Mouse (Mus musculus) retina, postnatal 1 day (tissue): ENCODE measurements around the gene Arrdc1.
"Not testable (repeated sequence)": the region's sequence is repeated elsewhere in the genome, so short reads cannot be mapped to it uniquely, and the experiment has no call there.

Experiments
- DNase-seq: peaks from one replicate; pipeline ENCODE4 v3.0.0-alpha.2; 2012

Arrdc1 gene

DNA sequence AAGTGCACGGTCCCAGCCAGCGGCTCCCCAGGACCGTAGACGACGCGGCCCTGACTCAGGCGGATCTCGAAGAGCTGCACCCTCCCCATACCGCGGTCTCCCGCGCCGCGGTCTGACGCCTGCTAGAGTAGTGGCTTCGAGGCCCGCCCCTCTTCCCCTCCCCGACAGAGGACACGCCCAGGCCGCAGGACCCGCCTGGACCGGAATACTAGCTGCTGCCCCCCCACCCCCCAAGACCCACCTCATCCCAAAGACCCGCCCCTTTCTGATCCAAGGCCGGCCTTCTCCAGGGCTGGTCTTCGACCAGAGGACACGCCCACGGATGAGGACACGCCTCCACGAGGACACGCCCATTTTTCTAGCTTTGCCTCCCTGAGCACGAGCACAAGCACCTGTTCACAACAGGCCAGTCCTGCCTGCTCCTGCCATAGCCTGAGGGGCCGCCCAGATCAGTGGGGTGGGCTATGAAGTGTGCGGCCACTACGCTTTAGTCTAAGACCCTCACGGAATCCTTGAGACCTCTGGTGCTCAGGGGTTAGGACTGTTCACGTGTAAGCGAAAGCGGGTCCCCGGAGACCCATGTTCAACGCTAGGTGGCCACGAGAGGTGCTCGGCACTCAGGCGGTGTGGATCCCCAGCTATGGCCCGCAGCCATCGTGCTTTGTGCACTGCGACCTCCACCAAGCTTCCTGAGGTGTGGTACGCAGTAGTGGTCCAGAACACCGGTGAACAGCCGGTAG, at the start of gene Arrdc1:
Arrdc1 (minus strand) TSS at position 196 of the 740 bp plus-strand sequence.
- DNase-seq: peak; percentile 97

DNA sequence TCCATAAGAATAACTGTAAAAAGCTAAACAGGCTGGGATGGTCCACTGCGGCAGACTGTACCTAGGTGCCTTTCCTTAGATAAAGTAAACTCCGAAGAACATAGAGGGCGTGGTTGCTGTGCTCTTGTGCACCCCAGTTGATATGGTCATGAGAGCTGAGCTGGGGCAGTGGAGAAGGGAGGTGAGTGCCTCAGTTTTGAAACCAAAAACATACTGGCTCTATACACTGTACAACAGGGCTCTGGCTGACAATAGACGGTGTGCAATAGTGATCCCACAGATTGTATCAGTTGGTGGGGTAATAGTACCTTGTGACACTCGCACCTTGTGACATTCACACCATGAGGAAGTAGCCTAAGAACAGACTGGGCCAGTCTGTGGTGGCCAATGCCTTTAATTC, 41.9 kb upstream of the Arrdc1 start:
- DNase-seq: no peak

- DNase-seq: peak; percentile 86
Observed at GRCm38 (mm10) chr2:24975704-24976297, 40.7 kb upstream of the Arrdc1 start, which contains the start of gene Pnpla7. Pnpla7 (plus strand) TSS chr2:24976033.

GRCm38 (mm10) chr2:24974906-24975703, 40.1 kb upstream of the Arrdc1 start, which contains the start of gene Mrpl41:
Mrpl41 (minus strand) TSS chr2:24975098.
- peak; percentile 99 for DNase-seq

- not testable (repeated sequence) for DNase-seq
Observed at GRCm38 (mm10) chr2:24974452-24974851, 39.4 kb upstream of the Arrdc1 start.

DNA sequence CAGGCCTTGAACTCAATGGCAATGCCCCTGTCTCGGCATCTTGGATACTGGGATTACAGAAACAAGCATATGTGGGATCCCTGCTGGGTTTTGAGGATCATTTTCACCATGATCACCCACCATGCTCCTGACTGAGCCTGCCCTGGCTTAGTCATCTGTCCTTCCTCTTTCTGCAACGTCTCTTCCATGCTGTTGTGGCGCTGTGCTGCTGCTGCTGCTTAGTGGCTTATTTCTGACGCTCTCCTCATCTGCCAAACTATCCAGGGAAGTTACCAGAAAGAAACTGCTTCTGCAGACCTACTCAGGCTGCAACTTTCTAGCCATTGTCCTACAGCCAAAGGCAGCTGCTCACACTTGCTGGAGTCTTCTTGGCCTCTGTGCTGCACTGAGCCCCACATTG, 35.3 kb upstream of the Arrdc1 start:
- DNase-seq: no peak

DNA sequence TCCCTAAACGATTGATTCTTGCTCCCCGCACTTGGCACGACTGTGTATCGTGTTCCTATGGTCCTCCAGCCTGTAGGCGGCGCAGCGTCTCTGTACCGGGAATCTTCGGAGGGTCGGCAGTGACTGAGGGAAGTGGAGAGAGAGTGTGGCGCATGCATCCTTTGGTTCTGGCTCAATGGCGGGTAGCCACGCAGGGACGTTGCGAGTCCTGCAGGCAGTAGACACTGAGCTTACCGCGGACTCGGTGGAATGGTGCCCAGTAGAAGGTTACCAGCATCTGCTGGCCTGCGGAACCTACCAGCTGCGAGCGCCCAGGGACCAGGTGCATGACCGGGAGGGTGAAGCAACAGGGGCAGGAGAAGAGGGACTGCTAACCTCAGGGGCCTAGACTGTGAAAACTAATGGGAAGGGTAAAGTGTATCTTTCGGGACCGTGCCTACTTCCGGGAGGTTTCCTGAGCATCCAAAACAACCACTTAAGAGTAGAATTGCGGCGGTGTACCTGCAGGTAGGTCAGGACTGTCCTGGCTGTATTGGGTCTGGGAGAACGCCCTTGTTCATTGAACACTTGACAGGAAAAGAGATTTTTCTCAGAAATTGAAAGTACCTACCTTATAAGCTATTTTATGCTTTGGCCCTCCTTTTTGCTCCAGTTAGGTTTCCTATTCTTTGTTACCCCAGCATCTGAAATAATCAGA, 27.4 kb upstream of the Arrdc1 start, which contains the start of gene Dph7:
Dph7 (plus strand) TSS at position 97 of the 697 bp plus-strand sequence.
- DNase-seq: peak; percentile 93

DNA sequence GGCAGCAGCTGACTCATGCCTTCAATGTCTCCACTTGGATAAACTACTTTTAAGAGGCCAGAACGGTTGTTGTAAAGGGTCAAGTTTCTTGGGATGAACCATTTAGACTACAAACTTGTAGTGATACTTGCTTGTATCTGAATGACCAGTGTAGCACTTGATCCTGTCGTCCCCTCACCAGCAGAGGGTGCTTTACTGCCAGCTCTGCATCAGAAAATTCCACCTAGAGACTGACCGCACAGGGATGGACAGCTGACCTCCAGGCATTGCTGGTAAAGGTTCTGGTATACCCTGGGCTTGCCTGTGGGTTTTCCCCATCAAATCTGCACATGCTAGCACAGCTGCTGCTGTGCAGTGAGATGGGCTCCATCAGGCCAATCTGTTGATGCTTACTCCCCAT, 25.9 kb upstream of the Arrdc1 start:
- peak; percentile 63 for DNase-seq

- DNase-seq: no peak
Observed at GRCm38 (mm10) chr2:24952537-24953055, 17.5 kb upstream of the Arrdc1 start.

- DNase-seq: peak; percentile 52
Observed at GRCm38 (mm10) chr2:24950189-24950535, 15.1 kb upstream of the Arrdc1 start.

DNA sequence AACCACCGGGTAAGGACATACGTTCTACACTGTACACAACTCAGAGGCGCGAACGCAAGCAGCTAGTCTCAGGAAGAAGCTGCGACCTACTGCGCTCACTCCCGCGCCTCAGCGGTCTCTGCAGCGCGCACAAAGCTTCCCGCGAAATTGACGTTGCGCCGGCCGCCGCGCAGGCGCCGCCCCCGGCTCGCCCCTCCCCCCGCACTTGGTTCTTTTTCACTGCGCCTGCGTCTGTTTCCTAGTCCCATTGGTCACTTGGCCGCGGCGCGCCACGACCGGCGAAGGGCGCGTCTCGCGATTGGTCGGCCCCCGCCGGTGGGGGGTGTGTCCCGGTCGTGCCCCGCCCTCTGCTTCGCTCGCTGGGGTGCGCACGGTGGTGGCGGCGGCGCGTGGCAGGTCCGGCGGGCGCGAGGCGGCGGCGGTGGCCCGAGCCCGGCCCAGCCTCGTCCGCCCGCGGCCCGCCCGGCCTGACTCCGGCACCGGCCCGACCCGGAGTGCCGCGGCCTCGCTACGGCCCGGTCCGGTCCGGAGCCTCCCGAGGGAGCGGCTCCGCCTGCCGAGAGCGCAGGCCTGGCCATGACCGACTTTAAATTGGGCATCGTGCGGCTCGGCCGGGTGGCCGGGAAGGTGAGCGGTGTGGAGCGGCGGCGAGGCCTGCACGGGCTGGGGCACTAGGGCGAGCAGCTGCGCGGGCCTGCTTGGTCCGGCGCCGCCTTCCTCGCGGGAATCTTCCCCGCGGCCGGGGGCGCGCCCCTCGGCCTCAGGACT, 14.6 kb upstream of the Arrdc1 start, which contains the start of gene Zmynd19:
Zmynd19 (plus strand) TSS at position 372 of the 768 bp plus-strand sequence.
- peak; percentile 98 for DNase-seq

GRCm38 (mm10) chr2:24944304-24944703, 9.3 kb upstream of the Arrdc1 start:
- DNase-seq: peak; percentile 64

- no peak for DNase-seq
Observed at GRCm38 (mm10) chr2:24942092-24942491, 7.0 kb upstream of the Arrdc1 start.

DNA sequence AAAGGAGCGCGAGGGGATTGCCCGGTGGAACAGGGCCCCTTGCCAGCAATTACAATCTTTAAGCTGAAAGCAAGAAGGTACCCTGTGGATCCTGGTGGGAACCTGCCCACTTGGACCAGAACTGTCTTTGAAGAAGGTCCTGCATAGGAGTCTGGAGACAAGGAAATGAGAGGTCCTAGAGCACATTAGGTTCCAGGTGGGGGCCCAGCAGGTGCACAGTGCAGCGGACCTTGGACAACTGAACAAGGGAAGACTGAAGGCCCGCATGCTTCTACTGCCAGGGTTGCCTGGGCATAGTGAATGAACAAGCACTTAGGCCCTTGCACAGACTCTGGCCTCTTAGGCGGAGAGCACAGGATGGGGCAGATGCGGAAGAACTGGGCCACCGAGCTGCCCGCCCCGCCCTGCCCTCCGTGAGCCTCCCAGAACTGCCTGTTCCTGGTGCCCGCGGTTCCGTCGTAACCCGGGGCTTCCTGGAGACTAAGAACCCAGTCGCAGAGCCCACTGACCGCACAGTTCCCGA, 550 bp downstream of the Arrdc1 start:
- no peak for DNase-seq

- no peak for DNase-seq
Observed at GRCm38 (mm10) chr2:24929593-24929992, 5.5 kb downstream of the Arrdc1 start.

GRCm38 (mm10) chr2:24929119-24929518, 5.9 kb downstream of the Arrdc1 start:
- no peak for DNase-seq

- no peak for DNase-seq
Observed at GRCm38 (mm10) chr2:24927810-24928479, 7.1 kb downstream of the Arrdc1 start.

DNA sequence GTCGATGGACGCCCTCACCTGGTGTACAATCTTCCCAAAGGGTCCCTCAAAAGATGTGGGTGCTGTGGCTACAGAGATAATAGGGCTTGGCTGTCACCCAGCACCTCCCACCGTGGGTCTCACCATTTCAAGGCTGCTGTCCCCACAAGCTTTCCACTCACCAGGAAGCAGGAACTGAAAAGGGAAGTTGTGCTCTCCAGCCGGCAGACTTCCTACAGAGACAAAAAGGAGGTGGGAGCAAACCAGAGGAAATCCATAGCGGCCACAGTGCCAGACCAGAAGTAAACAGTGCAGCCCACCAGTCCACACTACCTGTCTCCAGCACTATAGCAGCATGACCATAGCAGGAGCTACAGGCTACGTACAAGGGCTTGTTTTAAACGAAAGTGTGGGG, 8.1 kb downstream of the Arrdc1 start:
- no peak for DNase-seq

DNA sequence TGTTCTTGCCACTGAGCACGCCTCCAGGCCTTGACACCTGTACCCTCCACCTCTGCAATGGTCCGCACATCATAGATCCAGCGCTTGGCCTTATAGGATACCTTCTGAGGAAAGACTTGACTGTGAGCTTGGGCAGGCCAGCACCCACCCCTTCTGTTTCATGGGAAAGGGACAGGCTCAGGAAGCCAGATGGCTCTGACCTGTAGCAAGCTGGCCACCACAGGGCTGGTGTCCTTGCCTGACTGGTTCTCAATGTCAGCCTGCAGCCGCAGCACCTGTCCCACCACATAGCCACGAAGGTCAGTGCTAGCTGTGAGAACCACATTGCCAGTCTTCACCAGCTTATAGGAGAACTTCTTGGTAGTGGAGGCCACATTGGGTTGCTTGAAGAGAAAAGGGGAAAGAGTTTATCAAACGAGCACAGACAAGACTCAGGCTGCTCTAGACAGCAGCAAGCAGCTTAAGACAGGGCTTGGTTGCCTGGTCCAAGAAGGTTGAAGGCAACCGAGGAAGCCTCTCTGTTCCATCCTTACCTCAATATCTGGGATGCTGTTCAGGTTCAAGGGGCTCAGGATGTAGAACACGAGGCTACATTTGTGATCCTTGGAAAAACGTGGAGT, 8.6 kb downstream of the Arrdc1 start:
- no peak for DNase-seq

DNA sequence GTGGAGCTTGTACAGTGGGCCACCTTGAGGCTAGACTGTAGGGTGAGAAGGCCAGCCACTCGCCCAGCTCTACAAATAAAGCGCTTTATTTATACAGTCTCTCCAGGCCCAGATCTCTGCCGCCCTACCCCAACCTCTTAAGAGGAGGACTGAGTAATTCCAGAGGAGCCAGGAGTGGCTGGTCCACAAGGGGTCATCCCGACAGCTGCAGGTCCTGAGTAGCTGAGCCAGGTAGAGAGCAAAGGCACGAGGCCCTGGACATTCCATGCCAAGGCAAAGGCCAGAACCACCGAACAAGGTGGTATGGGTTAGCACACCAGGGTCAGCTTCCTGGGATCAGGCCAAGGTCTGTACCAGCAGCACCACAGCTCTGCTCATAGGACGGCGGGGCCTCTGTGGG, 9.8 kb downstream of the Arrdc1 start:
- DNase-seq: no peak
